Mouse (Mus musculus): ENCODE data around the gene Canx.

DNA sequence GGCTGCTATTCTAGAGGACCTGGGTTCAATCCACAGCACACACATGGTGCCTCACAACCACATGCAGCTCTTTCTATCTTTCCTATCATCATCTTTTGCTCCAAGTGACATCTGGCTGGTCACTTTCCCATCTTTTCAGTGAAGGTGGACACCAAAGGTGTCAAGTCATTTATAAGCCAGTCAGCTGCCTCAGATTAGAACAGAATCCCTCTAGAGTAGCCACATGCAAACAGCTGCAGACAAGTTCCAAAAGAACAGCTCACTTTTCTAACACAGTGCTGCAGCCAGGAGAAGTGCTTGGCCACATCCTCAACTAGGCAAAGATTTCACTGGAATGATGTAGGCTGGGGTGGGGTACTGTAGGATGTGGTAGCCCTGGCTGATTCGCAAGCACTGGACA, 55.6 kb downstream of the Canx start:
- TF ChIP-seq CTCF (IDR thresholded peaks at IDR 0.05; ENCODE audit: low read depth) (no peak), EP300 (IDR thresholded peaks at IDR 0.05; ENCODE audit: low read depth) (no peak)
